Mouse (Mus musculus) lung, postnatal 36 days (tissue): Measurements from ENCODE around the gene Nicn1.
"Not testable (repeated sequence)": the region's sequence is repeated elsewhere in the genome, so short reads cannot be mapped to it uniquely, and the experiment has no call there.

Source experiments
- DNase-seq: peaks from one replicate; pipeline ENCODE4 v3.0.0; 2022; ENCODE audit warnings: mixed read lengths

Nicn1 gene

GRCm38 (mm10) chr9:108290016-108290750 is at the start of gene Nicn1:
Gene Nicn1, plus strand, starts transcription at chr9:108290429.
- peak; percentile 99 for DNase-seq

- no peak for DNase-seq
Measured at GRCm38 (mm10) chr9:108244540-108244939, 45.7 kb upstream of the Nicn1 start.

- DNase-seq, result peak; percentile 46
Measured at GRCm38 (mm10) chr9:108244984-108245383, 45.2 kb upstream of the Nicn1 start.

- DNase-seq, result no peak
Measured at GRCm38 (mm10) chr9:108248957-108249356, 41.3 kb upstream of the Nicn1 start.

- DNase-seq, result peak; percentile 34
Measured at GRCm38 (mm10) chr9:108251877-108252276, 38.4 kb upstream of the Nicn1 start.

- peak; percentile 16 for DNase-seq
Measured at GRCm38 (mm10) chr9:108252766-108253165, 37.5 kb upstream of the Nicn1 start.

- DNase-seq, result no peak
Measured at GRCm38 (mm10) chr9:108260526-108260925, 29.7 kb upstream of the Nicn1 start.

GRCm38 (mm10) chr9:108261865-108262264 is 28.4 kb upstream of the Nicn1 start:
- DNase-seq, result no peak

GRCm38 (mm10) chr9:108262494-108263049 is 27.7 kb upstream of the Nicn1 start:
- DNase-seq, result peak; percentile 71

GRCm38 (mm10) chr9:108263131-108263681 is 27.0 kb upstream of the Nicn1 start:
- DNase-seq, result peak; percentile 65

- DNase-seq, result peak; percentile 100
Measured at GRCm38 (mm10) chr9:108263690-108264190, 26.5 kb upstream of the Nicn1 start, which contains the start of gene Dag1. Gene Dag1, minus strand, starts transcription at chr9:108263958.

- peak; percentile 69 for DNase-seq
Measured at GRCm38 (mm10) chr9:108264191-108264921, 25.9 kb upstream of the Nicn1 start.

GRCm38 (mm10) chr9:108266261-108266935 is 23.8 kb upstream of the Nicn1 start:
- no peak for DNase-seq

GRCm38 (mm10) chr9:108267691-108268090 is 22.5 kb upstream of the Nicn1 start:
- peak; percentile 51 for DNase-seq

GRCm38 (mm10) chr9:108268701-108269100 is 21.5 kb upstream of the Nicn1 start:
- not testable (repeated sequence) for DNase-seq

GRCm38 (mm10) chr9:108271941-108272340 is 18.3 kb upstream of the Nicn1 start:
- DNase-seq, result no peak

GRCm38 (mm10) chr9:108272691-108273090 is 17.5 kb upstream of the Nicn1 start:
- DNase-seq, result no peak

GRCm38 (mm10) chr9:108273485-108273884 is 16.7 kb upstream of the Nicn1 start:
- DNase-seq, result peak; percentile 57

- DNase-seq, result no peak
Measured at GRCm38 (mm10) chr9:108274476-108275330, 15.5 kb upstream of the Nicn1 start.

- DNase-seq, result peak; percentile 88
Measured at GRCm38 (mm10) chr9:108275331-108275659, 14.9 kb upstream of the Nicn1 start.

- peak; percentile 78 for DNase-seq
Measured at GRCm38 (mm10) chr9:108278697-108279450, 11.4 kb upstream of the Nicn1 start.
